In genomic region chr12:73052036-73052650, GRCm38 (mm10) we compare ENCODE assay signal across 11 mouse cellular contexts. TPM values are rescaled to one million over a fixed set of nuclear protein-coding genes. Genes with fewer than 3 reads are reported as not detected.
DNase-seq lines count a peak whose midpoint lies in the region; ATAC-seq and TF ChIP-seq lines count a peak whose summit lies in the region.
"Had no signal": no experiment of that assay in that cellular context is flagged by ENCODE, and none has a peak within 500 bp of the region (broad histone marks: within the 10 kb centered on the region; RNA-seq: fewer than 3 reads in every experiment).

No protein-coding gene starts in this region.

- H3K4me2 ChIP-seq in heart, embryonic 15.5 days = peak overlapping the region; percentile 96
- peak overlapping the region; percentile 93 for H3K4me2 ChIP-seq in limb, embryonic 14.5 days (replicated peaks; ENCODE audit: low read depth, low read length, severe bottlenecking)

- no peak for DNase-seq in heart, postnatal 14 days
- DNase-seq in ES-E14 (ENCODE audit: low read depth, low spot score) = no peak
- DNase-seq in embryonic facial prominence, embryonic 10.5 days (ENCODE audit: low spot score) = peak; percentile 89
- DNase-seq in limb, embryonic 14.5 days (ENCODE audit: low spot score) = no peak
- DNase-seq in spleen, adult 12 weeks (ENCODE audit: low spot score) = no peak
- DNase-seq in kidney, adult 8-10 months = no peak
- DNase-seq: adrenal gland, postnatal 36 days had no signal

- intact Hi-C loops in heart, postnatal 14 days (cut with DNase I) = no loop called here

- H3K27me3 ChIP-seq in heart, embryonic 15.5 days = peaks cover 87% of the 10 kb centered on the region
- peaks cover 97% of the 10 kb centered on the region for H3K27me3 ChIP-seq in embryonic facial prominence, embryonic 10.5 days (replicated peaks; ENCODE audit: low read depth, poor library complexity, severe bottlenecking)
- peaks cover 59% of the 10 kb centered on the region for H3K27me3 ChIP-seq in limb, embryonic 14.5 days (ENCODE audit: control insufficient read depth, insufficient read depth, low read length)

- no peak overlapping the region for H3K27ac ChIP-seq in heart, embryonic 15.5 days
- no peak overlapping the region for H3K27ac ChIP-seq in ES-E14 (ENCODE audit: insufficient read depth, low read depth, low read length, poor library complexity, severe bottlenecking)
- peak overlapping the region; percentile 91 for H3K27ac ChIP-seq in embryonic facial prominence, embryonic 10.5 days (replicated peaks)
- H3K27ac ChIP-seq in limb, embryonic 14.5 days (replicated peaks; ENCODE audit: low read depth, low read length) = peak overlapping the region; percentile 68; the same call in 1 of the 2 replicates

- H3K9ac ChIP-seq in heart, embryonic 15.5 days = 0 out of 2 replicates have a peak overlapping the region, but pooled peaks have one; percentile 7
- H3K9ac ChIP-seq in ES-E14 (ENCODE audit: insufficient read depth, low read depth, low read length, poor library complexity, severe bottlenecking) = peak overlapping the region; percentile 32; the same call in 1 of the 2 replicates
- H3K9ac ChIP-seq in limb, embryonic 14.5 days (ENCODE audit: low read depth, low read length, severe bottlenecking) = peak overlapping the region; percentile 26; the same call in 1 of the 2 replicates

- peak overlapping the region; percentile 72; the same call in 1 of the 2 replicates for H3K4me3 ChIP-seq in heart, embryonic 15.5 days
- peak overlapping the region; percentile 76 to 80 for H3K4me3 ChIP-seq in ES-E14 (ENCODE audit: insufficient read depth in 1 of 2, low read depth in 1 of 2, low read length in 2 of 2, poor library complexity in 1 of 2, severe bottlenecking in 1 of 2)
- H3K4me3 ChIP-seq in embryonic facial prominence, embryonic 10.5 days = peak overlapping the region; percentile 68
- H3K4me3 ChIP-seq in limb, embryonic 14.5 days (replicated peaks; ENCODE audit: low read length) = peak overlapping the region; percentile 56

- in situ Hi-C loops in ES-E14 (cut with MboI; ENCODE audit: low sequenced_read_pairs in 2 of 2, unreplicated experiment in 2 of 2) = no loop called here

- no peaks in the 10 kb centered on the region for H3K9me3 ChIP-seq in heart, embryonic 15.5 days (replicated peaks)
- H3K9me3 ChIP-seq in ES-E14 (ENCODE audit: control insufficient read depth, insufficient read depth, low read depth, low read length) = no peaks in the 10 kb centered on the region
- H3K9me3 ChIP-seq in embryonic facial prominence, embryonic 10.5 days = no peaks in the 10 kb centered on the region
- no peaks in the 10 kb centered on the region for H3K9me3 ChIP-seq in limb, embryonic 14.5 days (ENCODE audit: control insufficient read depth, low read length)

- no peak for TF ChIP-seq POLR2A in limb, embryonic 14.5 days (IDR thresholded peaks at IDR 0.05; ENCODE audit: borderline replicate concordance, extremely low read depth, insufficient read depth, insufficient read length)

- no peak for ATAC-seq in heart, embryonic 15.5 days (replicated peaks; ENCODE audit: insufficient number of reproducible peaks, insufficient read depth, low FRiP score, low read depth)
- no peak for ATAC-seq in limb, embryonic 14.5 days (ENCODE audit: low FRiP score, low read depth)
- ATAC-seq in frontal cortex, adult (ENCODE audit: low TSS enrichment) = no peak
- ATAC-seq: inflammation-experienced regulatory T-cells, adult 6 months had no signal

- H3K4me1 ChIP-seq in heart, embryonic 15.5 days (replicated peaks) = peaks cover 15% of the 10 kb centered on the region
- H3K4me1 ChIP-seq in ES-E14 (ENCODE audit: control insufficient read depth in 2 of 2, insufficient read depth in 2 of 2, low read length in 2 of 2, poor library complexity in 1 of 2) = peaks cover 0 to 7% of the 10 kb centered on the region in 2 experiments; a peak in 1 of 4 replicates
- peaks cover 97% of the 10 kb centered on the region for H3K4me1 ChIP-seq in embryonic facial prominence, embryonic 10.5 days
- peaks cover 21% of the 10 kb centered on the region for H3K4me1 ChIP-seq in limb, embryonic 14.5 days (ENCODE audit: control insufficient read depth, insufficient read depth, low read length)

- 11% methylated on average over 19 of the region's 19 CpGs for WGBS in heart, embryonic 15.5 days
- WGBS in embryonic facial prominence, embryonic 10.5 days = under 1% methylated on average over 19 of the region's 19 CpGs
- 5% methylated on average over 19 of the region's 19 CpGs for WGBS in limb, embryonic 14.5 days

- H3K36me3 ChIP-seq in heart, embryonic 15.5 days = no peaks in the 10 kb centered on the region
- no peaks in the 10 kb centered on the region for H3K36me3 ChIP-seq in ES-E14 (ENCODE audit: control insufficient read depth, insufficient read depth, low read length, poor library complexity, severe bottlenecking)
- H3K36me3 ChIP-seq in embryonic facial prominence, embryonic 10.5 days (replicated peaks) = no peaks in the 10 kb centered on the region
- H3K36me3 ChIP-seq in limb, embryonic 14.5 days (ENCODE audit: control insufficient read depth, insufficient read depth, low read length) = no peaks in the 10 kb centered on the region

TF ChIP-seq in ES-E14, 5 proteins besides CTCF, POLR2A, EP300 and RAD21:
- TF ChIP-seq MAFK (IDR thresholded peaks at IDR 0.05; ENCODE audit: insufficient read depth, low read depth, low read length) (no peak), CHD2 (IDR thresholded peaks at IDR 0.05; ENCODE audit: low read depth, low read length) (no peak), HCFC1 (IDR thresholded peaks at IDR 0.05; ENCODE audit: borderline replicate concordance, insufficient read depth, low read length) (no peak), ZC3H11A (IDR thresholded peaks at IDR 0.05; ENCODE audit: borderline replicate concordance, low read depth, low read length) (no peak)

RNA-seq across cellular contexts. Expression of gene Six1, which starts 1.5 kb away (rescaled TPM):
- polyA plus RNA-seq in heart, embryonic 15.5 days (2015; fragmentation: Nextera tagmentation; extraction: Ambion mirVana) = 0.62 and 3.7 TPM in 2 replicates
- total RNA-seq in heart, postnatal 14 days (2021) = under 1 TPM; 0.61 to 0.98 TPM
- 2.2 and 2.9 TPM in 2 replicates for total RNA-seq in ES-E14 (2012; rRNA removed)
- 38.4 and 45.4 TPM in 2 replicates for polyA plus RNA-seq in embryonic facial prominence, embryonic 10.5 days (2016; fragmentation: Nextera tagmentation; extraction: Ambion mirVana)
- polyA plus RNA-seq in limb, embryonic 14.5 days (2012; rRNA removed) = 37.6 and 43.1 TPM in 2 replicates
- 44.5 and 44.6 TPM in 2 replicates for polyA plus RNA-seq in limb, embryonic 14.5 days (2014; fragmentation: Nextera tagmentation; extraction: Ambion mirVana)
- total RNA-seq: MEL had no signal
- polyA plus RNA-seq: inflammation-experienced regulatory T-cells, adult 6 months had no signal

Comparison
In these comparisons a context has a peak if more than half of its experiments do, and no peak if none do; other contexts are left out.
1. H3K27ac ChIP-seq: peak in embryonic facial prominence, embryonic 10.5 days (single experiment) and limb, embryonic 14.5 days (single experiment); none in heart, embryonic 15.5 days (single experiment) and ES-E14 (single experiment).
2. Peak in every context shown above with its lines, with median percentiles within 50 percentile points of each other: H3K4me3 ChIP-seq and H3K9ac ChIP-seq.